Mouse (Mus musculus): ENCODE results near the gene Htra3.

Gene Htra3

GRCm38 (mm10) chr5:35693638-35694037, 14.1 kb upstream of the Htra3 start:
- no peak for DNase-seq (ENCODE audit: low read depth)

GRCm38 (mm10) chr5:35691246-35691645, 11.7 kb upstream of the Htra3 start:
- DNase-seq (ENCODE audit: low read depth), result no peak

DNA sequence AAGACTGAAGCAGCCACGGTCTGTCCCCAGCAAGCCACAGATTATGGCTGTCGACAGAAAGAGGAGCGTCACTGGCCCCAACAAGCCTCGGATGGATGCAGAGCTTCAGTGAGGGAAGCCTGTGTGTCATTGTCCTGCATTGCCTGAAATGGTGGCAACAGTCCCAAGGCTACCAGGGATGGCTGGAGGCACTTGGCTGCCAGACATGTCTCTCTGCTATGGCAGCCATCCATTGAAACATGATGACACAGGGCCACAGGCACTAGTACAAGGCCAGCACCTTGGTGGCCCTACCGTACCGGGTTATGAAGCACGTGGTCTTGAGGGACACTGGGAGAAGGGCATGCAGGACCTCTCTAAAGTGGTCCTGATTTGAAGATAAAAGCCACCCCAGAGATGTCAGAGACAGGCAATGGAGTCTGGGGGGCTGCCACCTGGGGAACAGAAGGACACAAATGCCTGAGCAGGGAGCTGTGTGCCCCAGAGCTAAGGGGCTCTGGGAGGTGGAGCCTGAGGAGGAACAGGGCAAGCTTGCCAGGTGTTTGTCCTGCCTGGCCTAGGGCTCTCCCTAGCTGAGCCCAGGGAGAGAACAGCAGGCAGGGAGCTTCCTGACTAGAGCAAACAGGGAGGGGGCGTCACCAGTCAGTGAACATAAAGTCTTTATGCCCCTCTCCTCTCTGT, 11.0 kb upstream of the Htra3 start:
- DNase-seq (ENCODE audit: low read depth), result no peak

GRCm38 (mm10) chr5:35689374-35689773, 9.8 kb upstream of the Htra3 start:
- DNase-seq (ENCODE audit: low read depth), result no peak

DNA sequence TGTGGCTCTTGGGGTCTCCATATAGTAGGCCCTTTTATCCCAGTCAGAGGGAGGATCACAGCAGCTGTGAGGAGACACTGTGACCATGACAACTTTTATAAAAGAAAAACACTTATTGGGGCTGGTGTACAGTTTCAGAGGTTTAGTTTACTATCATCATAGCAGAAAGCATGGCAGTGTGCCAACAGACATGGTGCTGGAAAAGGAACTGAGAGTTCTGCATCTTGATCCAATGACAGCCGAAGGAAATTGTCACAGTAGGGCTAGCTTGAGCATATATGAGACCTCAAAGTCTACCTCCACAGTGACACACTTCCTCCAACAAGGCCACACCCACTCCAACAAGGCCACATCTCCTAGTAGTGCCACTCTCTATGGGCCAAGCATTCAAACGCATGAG, 9.3 kb upstream of the Htra3 start:
- DNase-seq (ENCODE audit: low read depth), result no peak

GRCm38 (mm10) chr5:35687098-35687497, 7.5 kb upstream of the Htra3 start:
- no peak for DNase-seq (ENCODE audit: low read depth)

DNA sequence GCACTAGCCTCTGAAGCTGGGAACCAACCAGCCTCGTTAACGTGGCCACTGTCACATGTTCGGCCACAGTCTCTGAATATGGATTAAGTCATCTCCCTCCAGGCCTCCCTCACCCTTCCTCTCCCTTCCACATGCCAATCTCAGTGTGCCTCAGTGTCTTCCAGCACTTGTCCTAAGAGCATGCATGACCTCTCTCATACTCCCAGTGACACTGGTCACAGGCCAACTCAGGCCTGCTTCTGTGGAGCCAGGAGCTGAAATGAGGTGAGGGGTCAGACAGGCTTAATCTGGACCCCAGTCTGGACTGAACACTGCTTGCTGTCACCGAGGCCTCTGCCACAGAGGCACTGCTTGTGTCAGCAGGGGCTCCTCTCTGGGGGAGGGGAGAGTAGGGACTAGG, 6.8 kb upstream of the Htra3 start:
- DNase-seq (ENCODE audit: low read depth), result no peak

GRCm38 (mm10) chr5:35685079-35685478, 5.5 kb upstream of the Htra3 start:
- no peak for DNase-seq (ENCODE audit: low read depth)

- DNase-seq (ENCODE audit: low read depth), result no peak
Observed at GRCm38 (mm10) chr5:35680958-35681357, 1.4 kb upstream of the Htra3 start.

DNA sequence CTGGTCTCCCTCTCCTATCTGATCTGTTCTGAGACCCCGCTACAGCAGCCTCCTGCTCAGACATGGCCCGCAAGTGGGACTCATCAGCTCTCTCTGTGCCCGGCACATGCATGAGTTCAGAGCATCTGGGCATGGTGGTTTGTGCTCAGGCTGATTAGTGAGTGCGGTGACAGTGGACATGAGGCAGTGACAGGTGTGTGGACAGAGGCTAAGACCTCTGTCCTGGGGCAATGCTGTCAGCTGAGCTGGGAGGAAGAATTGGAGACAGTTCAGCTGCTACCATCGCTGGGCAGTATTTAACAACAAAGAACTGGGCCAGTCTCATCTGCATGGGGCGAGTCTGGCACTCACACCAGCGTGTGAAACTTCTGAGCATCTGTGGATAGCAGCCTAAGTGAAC, 2.6 kb downstream of the Htra3 start:
- no peak for DNase-seq (ENCODE audit: low read depth)

- no peak for DNase-seq (ENCODE audit: low read depth)
Observed at GRCm38 (mm10) chr5:35674081-35674555, 5.5 kb downstream of the Htra3 start.

- DNase-seq (ENCODE audit: low read depth), result no peak
Observed at GRCm38 (mm10) chr5:35673086-35673485, 6.5 kb downstream of the Htra3 start.

GRCm38 (mm10) chr5:35672581-35672980, 7.0 kb downstream of the Htra3 start:
- no peak for DNase-seq (ENCODE audit: low read depth)

- DNase-seq (ENCODE audit: low read depth), result no peak
Observed at GRCm38 (mm10) chr5:35671474-35671891, 8.1 kb downstream of the Htra3 start.

DNA sequence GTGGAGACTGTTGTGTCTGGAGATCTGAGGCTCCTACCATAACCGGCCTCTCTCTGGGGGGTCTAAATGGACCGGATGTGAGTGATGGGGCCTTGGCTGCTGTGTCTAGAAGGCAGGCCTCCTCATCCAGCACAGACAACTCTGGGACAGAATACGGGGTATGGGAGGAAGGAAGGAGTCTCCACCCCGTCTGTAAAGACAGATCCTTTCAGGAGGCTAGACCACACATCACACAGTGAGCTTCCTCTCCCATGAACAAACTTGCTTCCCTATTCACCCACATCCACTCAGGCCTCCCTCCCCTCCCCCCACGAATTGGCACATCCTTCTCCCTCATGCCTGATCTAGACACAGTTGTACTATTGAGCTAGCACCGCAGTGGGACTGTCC, 9.2 kb downstream of the Htra3 start:
- no peak for DNase-seq (ENCODE audit: low read depth)

DNA sequence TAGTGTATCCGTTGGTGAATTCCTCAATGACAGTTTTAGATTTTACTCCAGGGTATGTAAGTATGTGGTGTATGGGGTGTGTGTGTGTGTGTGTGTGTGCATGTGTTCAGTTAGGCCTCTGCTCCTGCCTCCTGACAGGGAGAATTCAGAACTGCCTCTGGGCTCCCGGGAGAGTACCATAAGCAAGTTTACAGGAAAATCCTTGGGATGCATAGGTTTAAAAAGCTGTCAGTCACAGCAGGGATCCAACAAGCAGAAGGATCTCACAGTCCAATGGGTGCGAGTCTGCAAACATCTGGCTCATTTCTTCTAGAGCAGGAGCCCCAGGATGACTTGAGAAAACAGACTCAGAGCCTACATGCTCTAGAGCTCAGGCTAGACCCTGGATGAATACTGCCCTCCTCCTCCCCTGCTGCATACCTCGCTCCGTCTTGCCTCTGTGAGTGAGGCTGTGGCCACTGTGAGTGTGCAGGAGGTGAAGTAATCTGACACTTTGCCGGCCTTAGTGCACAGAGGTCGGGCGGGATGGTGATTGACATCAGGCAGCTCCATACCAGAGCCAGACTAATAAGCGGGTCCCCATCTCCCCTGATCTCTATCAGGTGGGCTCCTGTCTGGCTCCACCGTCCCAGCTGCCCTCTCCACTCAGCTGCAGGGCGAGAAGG, 9.7 kb downstream of the Htra3 start:
- DNase-seq (ENCODE audit: low read depth), result no peak

DNA sequence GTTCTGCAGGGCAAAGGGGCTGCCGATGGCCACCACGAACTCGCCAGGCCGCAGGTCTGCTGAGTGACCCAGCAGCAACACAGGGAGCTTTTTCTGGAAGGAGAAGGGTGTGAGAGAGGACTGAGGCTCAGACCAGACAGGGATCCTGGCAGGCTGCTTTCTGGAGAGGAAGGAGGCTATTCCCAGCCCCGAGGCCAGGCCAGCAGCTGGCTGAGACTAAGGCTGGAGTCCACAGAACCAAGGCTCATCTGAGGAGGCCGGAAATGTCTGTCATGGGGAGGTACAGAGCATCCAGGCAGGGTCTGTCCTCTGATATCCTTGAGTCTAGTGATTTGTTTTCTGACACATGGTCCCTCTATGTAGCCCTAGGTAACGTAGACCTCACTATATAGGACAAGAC, 13.4 kb downstream of the Htra3 start:
- DNase-seq (ENCODE audit: low read depth), result no peak

GRCm38 (mm10) chr5:35662021-35662545, 17.5 kb downstream of the Htra3 start:
- DNase-seq (ENCODE audit: low read depth), result no peak

- no peak for DNase-seq (ENCODE audit: low read depth)
Observed at GRCm38 (mm10) chr5:35661210-35661609, 18.4 kb downstream of the Htra3 start.

GRCm38 (mm10) chr5:35659503-35659902, 20.1 kb downstream of the Htra3 start:
- DNase-seq (ENCODE audit: low read depth), result no peak

DNA sequence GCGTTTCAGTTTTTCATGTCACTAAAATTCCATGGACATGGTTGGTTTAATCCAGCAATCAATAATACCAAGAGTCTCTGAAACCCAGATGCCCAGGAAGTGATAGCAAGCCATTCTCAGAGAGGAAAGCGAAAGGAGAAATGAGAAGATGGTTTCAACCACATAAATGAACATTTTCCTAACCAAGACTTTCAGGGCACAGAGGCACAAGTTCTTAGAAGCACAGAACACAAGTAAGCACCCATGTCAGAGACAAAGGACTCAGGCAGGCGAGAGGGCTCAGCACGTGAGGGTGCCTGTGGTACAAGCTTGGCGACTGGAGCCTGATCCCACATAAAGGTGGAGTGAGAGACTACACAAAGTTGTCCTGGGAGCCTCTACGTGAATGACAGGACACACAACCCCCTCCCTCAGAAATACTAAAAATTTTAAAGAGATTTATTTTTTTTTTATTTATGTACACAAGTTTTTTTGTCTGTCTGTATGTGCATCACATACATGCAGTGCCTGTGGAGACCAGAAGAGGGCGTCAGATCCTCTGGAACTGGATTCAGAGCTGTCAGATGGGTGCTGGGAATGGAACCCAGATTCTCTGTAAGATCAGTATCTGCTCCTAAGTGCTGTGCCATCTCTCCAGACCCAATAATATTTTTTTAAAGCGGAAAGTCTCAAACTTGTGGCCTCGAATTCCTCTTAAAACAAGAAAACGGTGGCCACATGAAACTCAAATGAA, 23.7 kb downstream of the Htra3 start:
- DNase-seq (ENCODE audit: low read depth), result no peak

DNA sequence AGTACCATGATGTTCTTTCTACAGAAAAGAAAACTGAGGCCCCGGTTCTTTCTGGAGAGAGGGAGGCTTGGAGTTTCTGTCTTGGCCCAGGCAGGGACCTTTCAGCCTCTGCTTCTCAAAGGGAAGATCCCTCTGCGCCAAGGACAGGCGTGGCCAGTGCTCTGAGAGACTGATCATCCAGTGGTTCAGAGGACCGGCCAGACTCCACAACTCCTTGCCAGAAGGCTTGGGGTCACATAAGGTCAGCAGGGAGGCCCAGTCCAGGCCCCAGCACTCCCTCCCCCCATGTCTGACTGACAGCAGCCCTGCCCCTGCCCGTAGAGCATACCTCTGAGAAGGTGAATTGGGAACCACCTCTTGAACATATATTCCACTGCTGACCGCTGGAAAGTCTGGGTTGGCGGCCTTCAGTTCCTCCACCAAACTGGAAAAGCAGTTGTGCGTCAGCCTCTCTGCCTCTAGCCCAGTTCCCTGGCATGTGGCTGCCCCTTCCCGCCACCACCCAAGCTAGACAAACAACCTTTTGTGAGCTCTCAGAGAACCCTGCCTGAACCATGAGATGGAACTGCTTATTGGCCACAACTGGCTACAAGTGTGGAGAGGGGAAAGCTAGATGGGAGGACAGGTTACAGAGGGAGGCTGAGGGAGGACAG, 25.7 kb downstream of the Htra3 start:
- DNase-seq (ENCODE audit: low read depth), result no peak

Data from induced T-regulatory cell, adult 2 months (primary cell).